Mouse (Mus musculus) lung, postnatal 14 days (tissue): ENCODE measurements at regions not wholly inside any gene's neighbourhood (a gene's known extent, or its start where the extent isn't known, plus 50 kb on each side); places are given as distances from the start of the nearest gene placed in this dataset.
A peak's percentile ranks its signal among the peaks of the same experiment; 100 is the strongest.

Experiments used
- DNase-seq: peaks from one replicate; pipeline ENCODE4 v3.0.0; 2021

DNA sequence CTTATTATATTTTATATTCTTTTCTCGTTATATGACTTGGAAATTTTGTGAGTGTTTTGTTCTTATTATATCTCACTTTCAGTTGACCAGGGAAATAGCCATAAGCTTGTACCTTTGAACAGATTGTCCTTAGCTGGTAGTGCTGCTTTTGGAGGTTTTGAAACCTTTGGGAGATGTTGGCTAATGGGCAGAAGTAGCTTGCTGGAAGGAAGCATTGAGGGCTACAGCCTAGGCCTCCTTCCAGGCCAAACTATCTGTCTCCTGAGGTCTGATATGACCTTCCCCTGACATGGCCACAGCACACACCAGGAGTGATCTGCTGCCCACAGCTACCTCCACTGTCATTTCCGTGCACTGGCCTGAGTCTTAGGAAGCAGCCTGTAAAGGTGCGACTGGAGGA lies 56.8 kb downstream of the Cdkn2c start:
- no peak for DNase-seq

DNA sequence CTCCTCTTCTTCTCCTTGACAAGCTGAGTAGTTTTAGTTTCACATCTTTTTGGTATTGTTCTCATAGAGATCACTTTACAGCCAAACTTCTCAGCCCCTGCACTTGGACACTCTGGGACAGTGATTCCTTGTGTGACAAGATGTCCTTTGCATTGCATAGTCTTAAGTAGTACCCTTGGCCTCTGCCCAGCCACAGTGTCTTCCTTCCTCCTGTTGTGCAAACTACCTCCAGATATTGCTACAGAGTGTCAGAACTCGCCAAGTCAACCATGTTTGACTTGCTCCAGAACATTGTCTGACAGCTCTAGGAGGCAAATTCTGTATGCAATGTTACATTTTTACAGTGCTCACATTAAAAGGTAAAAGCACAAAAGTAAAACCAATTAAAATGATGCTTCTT lies 57.2 kb downstream of the Cdkn2c start:
- peak; percentile 23 for DNase-seq

DNA sequence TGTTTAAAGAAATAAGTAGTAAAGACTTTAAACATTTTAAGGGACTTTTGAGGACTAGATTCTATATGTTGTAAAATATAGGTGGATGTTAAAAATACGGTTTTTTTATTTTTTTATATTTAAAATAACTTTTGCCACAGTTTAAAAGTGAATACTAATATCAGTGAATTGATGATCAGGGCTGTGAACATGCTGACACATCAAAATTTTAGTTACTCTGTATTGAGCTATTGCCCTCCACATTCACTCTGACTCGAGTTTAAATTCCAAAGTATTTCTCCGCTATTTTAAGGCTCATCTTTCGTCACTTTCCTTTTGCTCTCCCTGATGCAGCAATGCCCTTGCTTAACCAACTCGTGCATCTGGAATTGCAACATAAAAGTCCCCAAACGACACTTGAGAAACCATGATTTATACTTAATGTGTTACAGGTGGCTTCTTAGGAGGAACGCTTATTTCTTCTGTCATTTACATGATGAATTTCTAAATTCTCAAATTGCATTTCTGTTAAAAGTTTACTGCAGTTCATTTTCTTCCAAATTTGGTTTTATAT lies 58.7 kb upstream of the 4930522H14Rik start:
- peak; percentile 16 for DNase-seq

DNA sequence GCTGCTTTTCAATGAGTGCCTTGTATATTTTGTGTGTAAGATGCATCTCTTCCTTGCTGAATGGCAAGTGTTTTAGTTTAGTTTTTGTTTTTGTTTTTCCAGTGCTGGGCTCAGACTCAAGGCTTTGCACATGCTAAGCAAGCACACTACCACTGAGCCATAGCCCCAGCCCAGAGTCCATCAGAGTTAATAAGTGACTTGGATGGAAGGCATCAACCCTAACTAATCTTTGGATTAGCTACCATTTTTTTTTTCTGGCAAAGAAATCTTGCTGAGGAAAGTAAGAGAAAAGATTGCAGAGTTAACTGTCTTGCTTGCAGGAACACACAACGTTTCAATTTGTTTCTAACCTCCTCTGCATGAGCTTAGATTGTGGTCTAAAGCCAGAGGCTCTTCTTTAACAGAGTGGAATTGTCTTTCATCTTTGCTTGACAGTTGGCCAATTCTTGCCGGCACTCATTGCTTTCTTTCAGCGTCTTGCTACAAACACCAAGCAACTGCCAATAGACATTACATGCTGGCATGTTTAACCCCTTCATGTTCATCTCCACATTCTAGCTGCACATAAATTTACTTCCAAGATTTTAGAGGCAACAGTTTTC lies 52.2 kb upstream of the 4930522H14Rik start:
- no peak for DNase-seq

DNA sequence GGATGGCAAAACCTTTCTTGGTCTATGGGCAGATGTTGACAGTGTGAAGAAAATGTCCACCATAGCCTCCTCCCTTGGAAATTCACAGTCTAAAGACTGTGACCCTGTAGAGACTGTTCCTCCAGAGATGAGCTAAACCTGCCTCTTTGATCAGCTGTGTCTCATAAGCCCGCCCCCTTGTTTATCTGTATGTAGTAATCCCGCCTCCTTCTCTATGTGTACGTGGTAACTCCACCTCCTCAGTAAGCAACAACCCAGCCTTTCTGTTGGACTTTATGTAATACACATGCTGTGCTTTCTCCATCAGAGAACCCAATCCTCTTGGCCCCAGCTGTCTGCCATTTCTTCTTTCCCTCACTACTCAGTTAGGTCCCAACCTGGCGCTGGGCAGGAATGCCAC lies 51.4 kb upstream of the 4930522H14Rik start:
- no peak for DNase-seq
